Mouse (Mus musculus) hindbrain, embryonic 14.5 days (tissue): ENCODE data around the gene Vmn2r41. TPM values are rescaled to one million over a fixed set of nuclear protein-coding genes. Genes with fewer than 3 reads are reported as not detected.
"Not testable (repeated sequence)": the region's sequence is repeated elsewhere in the genome, so short reads cannot be mapped to it uniquely, and the experiment has no call there.

Source experiments
- ATAC-seq: fragments of 200-750 bp; cut with Nextera tagmentation; 2 replicates; pipeline ENCODE4 v1.8.0; 2017; ENCODE audit warnings: moderate number of reproducible peaks, mild to moderate bottlenecking, moderate TSS enrichment, moderate library complexity; ENCODE audit not compliant: low FRiP score
- DNase-seq: peaks from one replicate; pipeline ENCODE4 v3.0.0-alpha.2; 2015; ENCODE audit warnings: low spot score
- H3K27ac ChIP-seq: fragments of 300-500 bp; sonication (generic); 2 replicates; pipeline ENCODE4 v1.5.1; 2014; ENCODE audit warnings: mild to moderate bottlenecking, moderate library complexity
- H3K27me3 ChIP-seq: fragments of 300-500 bp; sonication (generic); 2 replicates; pipeline ENCODE4 v1.6.1; 2014; ENCODE audit warnings: mild to moderate bottlenecking, low read length, mixed read lengths; ENCODE audit not compliant: control insufficient read depth, insufficient read depth
- H3K36me3 ChIP-seq: fragments of 300-500 bp; sonication (generic); replicated peaks from 2 replicates; pipeline ENCODE4 v1.6.1; 2014; ENCODE audit not compliant: control insufficient read depth, insufficient read depth
- H3K4me1 ChIP-seq: fragments of 300-500 bp; sonication (generic); replicated peaks from 2 replicates; pipeline ENCODE4 v1.6.1; 2014; ENCODE audit warnings: antibody characterized with exemption, low read length, mixed read lengths; ENCODE audit not compliant: control insufficient read depth, insufficient read depth
- H3K4me2 ChIP-seq: fragments of 300-500 bp; sonication (generic); replicated peaks from 2 replicates; pipeline ENCODE4 v1.6.1; 2014; ENCODE audit warnings: mild to moderate bottlenecking, moderate library complexity
- H3K4me3 ChIP-seq: fragments of 300-500 bp; sonication (generic); replicated peaks from 2 replicates; pipeline ENCODE4 v1.5.1; 2014; ENCODE audit warnings: mild to moderate bottlenecking, low read length
- H3K9ac ChIP-seq: fragments of 300-500 bp; sonication (generic); 2 replicates; pipeline ENCODE4 v1.6.1; 2014
- H3K9me3 ChIP-seq: fragments of 300-500 bp; sonication (generic); 2 replicates; pipeline ENCODE4 v1.6.1; 2016; ENCODE audit warnings: low read length; ENCODE audit not compliant: control insufficient read depth
- WGBS: fragments of 180-500 bp; shearing (Covaris S2); extraction: QIAGEN DNeasy Blood & Tissue Kit; methylation state at CpG from one replicate; pipeline ENCODE4 v1.1.7; 2014; 5-methylcytosine and 5-hydroxymethylcytosine counted together
- polyA plus RNA-seq: library from polyadenylated mRNA; unstranded; fragments of >200 nt; fragmentation: Nextera tagmentation; extraction: Ambion mirVana; gene quantifications from 2 replicates; pipeline ENCODE4 v1.2.1, GENCODE M21; 2014

Gene Vmn2r41
- not detected in 2 replicates for polyA plus RNA-seq

- ATAC-seq, H3K9me3 ChIP-seq, H3K4me2 ChIP-seq, H3K27ac ChIP-seq, H3K4me1 ChIP-seq, DNase-seq, H3K4me3 ChIP-seq, H3K27me3 ChIP-seq, H3K9ac ChIP-seq, H3K36me3 ChIP-seq: not testable (repeated sequence)
- no CpG with 5 or more reads among the region's 1 CpGs for WGBS
These were observed at the start of gene Vmn2r41 for GRCm38 (mm10) chr7:8161554-8161953. Vmn2r41 (minus strand) TSS chr7:8161654.

- not testable (repeated sequence) for DNase-seq, ATAC-seq
These were observed 38.8 kb upstream of the Vmn2r41 start, which contains the start of gene Vmn2r42 for GRCm38 (mm10) chr7:8200220-8200619. Vmn2r42 (minus strand) TSS chr7:8200320.

GRCm38 (mm10) chr7:8092871-8093270 is 68.6 kb downstream of the Vmn2r41 start:
- not testable (repeated sequence) for H3K27me3 ChIP-seq, H3K36me3 ChIP-seq, H3K4me3 ChIP-seq, H3K4me2 ChIP-seq, H3K9ac ChIP-seq, DNase-seq, H3K4me1 ChIP-seq, H3K9me3 ChIP-seq, H3K27ac ChIP-seq, ATAC-seq
- WGBS, result 46% methylated on average over 11 of the region's 15 CpGs

More at GRCm38 (mm10) chr7:8200220-8200619, 38.8 kb upstream of the Vmn2r41 start, which contains the start of gene Vmn2r42:
- no CpG with 5 or more reads among the region's 2 CpGs for WGBS
- H3K27ac ChIP-seq, H3K4me3 ChIP-seq, H3K9ac ChIP-seq, H3K4me2 ChIP-seq, H3K36me3 ChIP-seq, H3K4me1 ChIP-seq, H3K27me3 ChIP-seq, H3K9me3 ChIP-seq: not testable (repeated sequence)

Other genes starting within 250 kb of the Vmn2r41 start
- gene Vmn2r42, start 38.7 kb upstream of the Vmn2r41 start, polyA plus RNA-seq, result not detected in 2 replicates
- not detected in 2 replicates for gene Vmn2r43, start 98.9 kb upstream of the Vmn2r41 start, polyA plus RNA-seq
- not detected in 2 replicates for gene Vmn2r44, start 221.7 kb upstream of the Vmn2r41 start, polyA plus RNA-seq